Mouse (Mus musculus) ZHBTc4 (cell line): ENCODE results near the gene Rin2.

Experiments used
- DNase-seq: peaks from one replicate; pipeline ENCODE4 v3.0.0-alpha.2; 2011; ENCODE audit warnings: low read depth, low spot score

The Rin2 gene

DNA sequence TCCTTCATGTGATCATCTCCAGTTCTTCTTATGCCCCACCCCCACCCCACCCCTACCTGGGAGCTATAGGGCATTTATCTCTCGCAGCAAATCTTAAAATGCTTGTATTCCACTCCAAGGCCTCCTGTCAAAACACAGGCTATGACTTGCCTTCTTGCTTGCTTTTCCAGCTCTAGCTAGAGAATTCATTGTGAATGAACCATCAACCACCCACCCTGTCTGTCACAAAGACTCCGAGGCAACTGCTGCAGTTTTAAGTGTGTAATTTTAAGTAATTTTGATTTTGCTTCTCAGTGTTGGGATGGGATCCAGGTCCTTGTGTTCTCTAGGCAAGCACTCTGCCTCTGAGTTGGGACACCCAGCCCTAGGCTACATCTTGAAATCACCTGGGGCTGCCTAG lies 215.6 kb downstream of the Rin2 start:
- DNase-seq = no peak

DNA sequence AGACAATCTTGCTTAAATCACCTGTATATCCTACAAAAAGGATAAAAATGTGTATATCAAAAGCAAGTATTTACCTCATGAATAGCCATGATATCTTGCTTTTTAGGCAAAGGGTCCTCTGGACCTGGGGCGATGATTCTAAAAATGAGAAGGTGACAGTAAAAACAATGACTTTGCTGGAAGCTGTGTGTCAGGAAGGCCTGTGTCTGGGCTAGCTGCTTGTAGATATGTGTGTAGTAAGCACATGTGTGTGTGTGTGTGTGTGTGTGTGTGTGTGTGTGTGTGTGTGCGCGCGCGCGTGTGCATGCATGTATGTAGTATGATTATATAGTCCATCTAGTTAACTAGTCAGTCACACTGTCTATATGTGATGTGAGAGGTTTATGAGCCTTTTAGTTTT lies 218.7 kb downstream of the Rin2 start:
- DNase-seq = no peak

DNA sequence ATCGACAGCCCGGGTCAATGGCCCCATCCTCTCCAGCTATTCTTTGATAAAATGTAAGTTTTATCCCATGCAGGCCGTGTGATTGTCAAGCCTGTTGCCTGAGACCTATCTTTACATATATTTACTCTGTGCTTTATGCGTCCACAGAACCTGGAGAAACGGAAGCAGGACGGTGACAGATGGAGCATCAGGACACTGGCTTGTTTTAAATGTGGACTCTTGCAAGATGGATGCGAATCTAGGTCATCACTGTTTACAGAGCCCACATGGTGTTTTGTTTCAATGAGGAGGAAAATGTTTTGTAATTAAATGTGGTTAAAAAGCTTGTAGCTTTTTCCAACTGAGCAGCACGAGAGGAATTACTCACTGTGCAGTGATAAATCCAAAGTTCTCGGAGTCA lies 223.1 kb downstream of the Rin2 start:
- DNase-seq = no peak

DNA sequence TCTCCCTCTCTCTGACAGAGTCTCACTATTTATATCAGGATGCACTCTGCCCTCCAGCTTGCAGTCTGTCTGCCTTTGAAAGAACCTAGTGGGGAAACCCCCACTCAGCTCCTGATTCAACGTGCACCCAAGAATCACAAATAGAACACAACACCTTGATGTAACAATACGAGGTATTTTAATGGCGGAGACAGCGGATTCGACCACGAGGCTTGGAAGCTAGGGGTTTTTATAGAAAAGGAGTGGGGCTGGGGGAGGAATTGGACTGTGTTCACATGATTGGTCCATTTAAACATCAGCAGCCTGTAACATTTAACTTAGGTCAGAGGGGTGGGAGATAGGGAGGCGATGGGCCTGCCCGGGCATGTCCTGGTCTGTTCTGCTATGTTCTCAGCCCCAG lies 225.3 kb downstream of the Rin2 start:
- peak; percentile 59 for DNase-seq

DNA sequence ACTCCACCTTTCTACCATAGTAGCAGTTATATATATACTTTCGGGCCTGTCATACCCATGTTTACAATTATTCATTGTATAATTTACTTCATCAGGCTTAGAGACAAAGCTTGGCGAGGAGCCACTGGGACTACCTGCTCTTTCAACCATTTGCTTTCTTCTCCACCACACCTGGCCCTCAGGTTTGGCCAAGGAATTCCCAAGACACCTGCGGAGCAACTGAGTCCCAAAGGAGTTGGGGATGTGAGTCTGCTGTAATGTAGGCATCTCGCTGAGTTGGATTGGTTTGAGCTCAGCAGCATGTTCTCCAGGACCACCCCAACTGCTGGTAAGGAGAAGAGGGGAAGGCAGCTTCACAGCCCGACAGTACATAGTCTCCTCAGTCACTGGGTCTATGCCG lies 226.8 kb downstream of the Rin2 start, which contains the start of gene Naa20:
Gene Naa20, plus strand, starts transcription at position 239 of the 400 bp plus-strand sequence.
- DNase-seq = no peak

DNA sequence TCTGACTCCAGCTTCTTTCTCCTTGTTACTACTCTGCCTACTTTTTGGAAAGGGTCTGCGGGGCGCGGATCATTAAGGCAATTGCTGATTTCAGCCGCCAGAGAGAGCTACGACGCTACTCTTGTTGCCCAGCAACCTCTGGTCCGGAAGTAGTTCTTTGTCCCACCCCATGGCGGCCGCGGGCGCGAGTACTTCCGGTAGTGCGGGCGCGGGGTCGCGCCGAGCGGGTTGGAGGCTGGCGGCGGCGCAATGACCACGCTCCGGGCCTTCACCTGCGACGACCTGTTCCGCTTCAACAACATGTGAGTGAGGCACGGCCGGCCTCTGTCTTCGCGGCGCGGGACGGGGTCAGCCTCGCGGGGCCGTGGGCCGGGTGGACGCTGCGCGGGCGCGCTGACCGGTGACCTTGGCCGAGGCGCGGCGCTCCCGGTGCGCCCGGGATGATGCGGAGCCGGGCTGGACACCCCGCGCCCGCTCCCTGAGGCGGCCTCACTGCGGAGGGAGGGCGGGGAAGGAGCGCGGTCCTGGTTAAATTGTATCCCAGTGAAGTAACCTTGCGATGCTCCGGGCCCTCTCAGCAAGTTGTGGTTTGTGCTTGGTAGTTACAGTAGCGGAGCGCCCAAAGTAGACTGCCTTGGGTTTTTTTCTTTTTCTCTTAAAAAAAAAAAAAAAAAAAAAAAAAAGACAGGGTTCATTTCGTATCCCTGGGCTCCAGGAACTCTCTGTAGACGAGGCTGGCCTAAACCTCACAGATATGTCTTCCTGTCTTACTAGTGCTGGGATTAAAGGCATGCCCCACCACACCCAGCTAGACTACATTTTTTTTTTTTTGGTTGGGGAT lies 228.3 kb downstream of the Rin2 start:
- peak; percentile 96 for DNase-seq

DNA sequence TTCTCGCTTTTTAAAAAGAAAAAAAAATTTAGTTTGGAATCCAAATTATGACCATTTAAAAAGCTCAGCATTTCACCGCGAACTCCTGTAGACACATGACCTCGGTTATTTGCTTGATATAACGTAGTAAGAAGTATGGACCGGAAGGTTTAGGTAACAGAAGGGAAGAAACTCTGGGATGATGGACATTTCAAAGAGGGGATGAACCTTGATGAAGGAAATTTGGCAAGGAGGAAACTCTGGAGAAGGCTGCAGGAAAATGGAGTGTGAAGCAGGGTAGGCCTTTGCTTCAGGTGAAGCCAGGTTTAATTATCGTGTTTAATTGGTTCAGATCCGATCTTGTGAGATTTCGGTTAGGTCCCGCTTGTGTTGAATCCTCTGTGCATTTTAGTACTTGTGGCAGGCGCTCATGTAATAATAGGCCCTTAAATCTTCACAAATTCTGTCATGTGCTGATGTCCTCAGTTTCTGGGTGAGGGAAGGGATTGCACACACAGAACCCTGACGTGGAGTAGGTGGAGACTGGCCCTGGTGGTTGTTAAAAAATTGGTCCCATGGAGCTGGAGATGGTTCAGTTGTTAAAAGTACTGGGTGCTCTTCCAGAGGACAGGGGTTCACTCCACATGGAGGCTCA lies 229.1 kb downstream of the Rin2 start:
- DNase-seq = no peak

DNA sequence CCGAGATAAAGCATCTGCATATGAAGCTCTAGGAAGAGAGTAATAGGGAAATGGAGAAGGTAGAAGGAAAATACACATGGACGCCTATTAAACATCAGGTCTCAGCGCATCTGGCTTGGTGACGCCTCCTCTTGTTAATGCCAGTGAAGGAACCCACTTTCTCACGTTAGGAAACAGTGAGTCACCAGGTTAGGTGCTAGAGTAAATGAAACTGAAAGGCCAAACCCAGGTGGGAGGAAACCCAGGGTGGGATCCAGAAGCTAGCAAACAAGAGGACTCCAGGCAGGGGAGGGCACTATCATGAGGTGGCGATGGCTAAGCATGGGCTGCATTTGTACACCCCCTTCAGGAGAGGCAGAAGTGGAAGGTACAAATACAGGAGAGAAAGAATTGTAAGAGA lies 230.1 kb downstream of the Rin2 start:
- DNase-seq = no peak

DNA sequence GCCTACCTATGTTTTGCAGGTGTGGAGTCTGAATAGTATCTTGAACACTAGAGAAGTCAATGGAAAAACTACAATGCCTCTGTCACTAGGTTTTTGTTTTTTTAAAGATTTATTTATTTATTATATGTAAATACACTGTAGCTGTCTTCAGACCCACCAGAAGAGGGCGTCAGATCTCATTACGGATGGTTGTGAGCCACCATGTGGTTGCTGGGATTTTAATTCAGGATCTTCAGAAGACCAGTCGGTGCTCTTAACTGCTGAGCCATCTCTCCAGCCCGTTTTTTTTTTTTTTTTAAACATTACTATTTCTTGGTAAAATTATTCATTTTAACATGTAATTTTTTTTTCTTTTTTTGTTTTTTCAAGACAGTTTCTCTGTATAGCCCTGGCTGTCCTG lies 230.9 kb downstream of the Rin2 start:
- DNase-seq = peak; percentile 30

DNA sequence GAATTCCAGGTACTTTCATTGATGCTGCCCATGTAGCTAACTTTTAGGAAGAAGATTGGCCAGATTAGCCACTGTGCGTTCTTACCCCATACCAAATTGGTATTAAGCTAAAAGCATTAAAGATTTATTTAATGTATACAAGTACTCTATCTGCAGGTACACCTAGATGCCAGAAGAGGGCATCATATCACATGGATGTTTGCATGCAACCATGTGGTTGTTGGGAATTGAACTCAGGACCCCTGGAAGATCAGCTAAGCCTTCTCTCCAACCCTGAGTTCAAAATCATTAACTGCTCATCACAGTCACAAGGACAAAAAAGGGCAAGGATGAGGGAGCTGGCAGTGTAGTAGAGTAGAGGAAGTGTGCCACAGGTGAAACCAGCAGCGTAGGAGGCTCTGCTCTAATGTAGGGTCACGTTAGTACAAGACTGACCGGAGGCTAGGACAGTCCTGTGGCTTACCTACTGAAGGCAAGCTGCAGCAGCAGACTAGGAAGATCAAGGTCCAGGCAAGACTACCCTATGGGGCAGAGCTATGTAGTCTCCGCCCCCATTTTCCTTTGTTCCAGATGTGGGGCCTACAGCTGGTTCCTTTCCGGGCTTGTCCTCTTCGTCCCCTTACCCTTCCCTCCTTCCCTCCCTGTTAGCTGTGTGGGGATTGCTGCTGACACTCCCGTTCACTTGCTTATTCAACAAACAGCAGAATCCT lies 246.1 kb downstream of the Rin2 start:
- DNase-seq = peak; percentile 28

- DNase-seq = peak; percentile 97
These were observed 259.6 kb downstream of the Rin2 start, which contains the start of the genes Cfap61 and Crnkl1 for GRCm38 (mm10) chr2:145934339-145935231. Cfap61 (plus strand) TSS chr2:145934784. Crnkl1 (minus strand) TSS chr2:145935014.

DNA sequence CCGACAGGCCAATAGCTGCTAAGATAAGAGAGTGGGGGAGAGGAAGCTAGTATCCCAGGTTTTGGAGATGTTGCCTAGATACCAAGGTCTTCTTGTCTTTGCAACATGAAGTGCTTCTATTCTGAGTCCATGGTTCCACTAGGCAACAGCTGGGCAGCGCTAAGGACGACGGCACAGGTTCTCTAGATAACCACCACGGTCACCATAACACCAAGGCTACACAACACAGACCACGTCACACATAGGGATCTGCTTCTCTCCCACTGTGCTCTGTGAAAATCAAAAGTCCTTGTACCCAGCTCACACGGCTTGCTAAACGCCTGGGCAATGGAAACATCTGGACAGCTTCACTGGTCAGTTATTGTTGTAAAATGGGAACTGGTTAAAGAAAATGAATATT lies 262.0 kb downstream of the Rin2 start:
- DNase-seq = no peak
